Mouse (Mus musculus) mesoderm, embryonic 11.5 days (tissue): ENCODE results near the gene Rnf149.
A peak's percentile ranks its signal among the peaks of the same experiment; 100 is the strongest.

ENCODE experiments used
- DNase-seq: peaks from one replicate; pipeline ENCODE4 v3.0.0-alpha.2; 2012; ENCODE audit warnings: low read depth, low spot score

The Rnf149 gene

DNA sequence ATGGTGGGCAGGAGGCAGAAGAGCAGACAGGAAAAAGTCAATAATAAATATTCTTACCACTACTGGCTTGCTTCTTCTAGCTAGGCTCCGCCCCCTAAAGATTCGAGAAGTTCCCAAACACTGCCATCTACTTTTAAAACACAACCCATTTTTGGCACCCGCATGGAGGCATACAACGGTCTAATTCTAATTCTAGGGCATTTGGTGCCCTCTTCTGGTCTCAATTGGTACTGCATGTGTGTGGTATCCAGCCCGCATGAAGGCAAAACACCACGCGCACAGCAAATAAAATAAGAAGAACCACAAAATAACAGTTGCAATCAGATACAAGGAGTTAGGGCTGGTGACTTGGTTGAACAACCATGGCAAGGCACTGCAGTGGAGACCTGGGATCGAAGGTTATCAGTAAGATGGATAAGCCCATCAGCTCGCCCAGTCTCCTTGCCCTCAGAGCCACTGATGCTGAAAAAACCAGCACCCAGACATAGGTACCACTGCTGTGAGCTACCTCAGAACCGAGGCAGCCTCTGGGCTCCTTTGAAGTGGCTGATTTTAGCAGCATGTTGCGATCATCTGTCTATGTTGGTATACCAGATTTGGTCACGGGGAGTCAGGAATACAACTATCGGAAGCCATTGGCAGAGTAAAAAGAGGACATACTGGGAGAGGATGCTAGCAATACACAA, 46.8 kb downstream of the Rnf149 start:
- DNase-seq, result peak; percentile 72

DNA sequence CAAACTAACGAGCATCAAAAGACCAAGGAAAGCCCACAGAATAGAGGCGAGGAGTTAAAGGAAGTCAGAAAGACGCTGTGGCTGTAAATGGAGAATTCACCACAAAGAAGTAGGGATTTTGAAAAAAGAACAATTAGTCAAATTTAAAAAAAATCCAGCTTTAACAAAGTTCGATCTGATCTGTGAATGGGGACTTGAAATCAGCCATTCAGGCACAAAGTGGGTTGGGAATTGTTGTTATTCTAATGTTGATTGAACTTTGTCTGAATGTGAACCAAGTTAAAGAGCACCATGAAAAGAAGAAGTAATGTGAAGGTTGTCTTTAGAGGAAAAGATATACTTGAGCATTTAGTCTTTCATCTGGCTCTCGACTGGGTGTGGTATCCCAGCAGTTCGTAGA, 48.9 kb downstream of the Rnf149 start:
- DNase-seq, result no peak

- DNase-seq, result peak; percentile 83
These were observed 49.8 kb downstream of the Rnf149 start for GRCm38 (mm10) chr1:39527432-39527831.

GRCm38 (mm10) chr1:39526371-39527167, 50.6 kb downstream of the Rnf149 start:
- no peak for DNase-seq

GRCm38 (mm10) chr1:39525763-39526162, 51.4 kb downstream of the Rnf149 start:
- DNase-seq, result no peak

GRCm38 (mm10) chr1:39522519-39522918, 54.7 kb downstream of the Rnf149 start:
- peak; percentile 40 for DNase-seq

DNA sequence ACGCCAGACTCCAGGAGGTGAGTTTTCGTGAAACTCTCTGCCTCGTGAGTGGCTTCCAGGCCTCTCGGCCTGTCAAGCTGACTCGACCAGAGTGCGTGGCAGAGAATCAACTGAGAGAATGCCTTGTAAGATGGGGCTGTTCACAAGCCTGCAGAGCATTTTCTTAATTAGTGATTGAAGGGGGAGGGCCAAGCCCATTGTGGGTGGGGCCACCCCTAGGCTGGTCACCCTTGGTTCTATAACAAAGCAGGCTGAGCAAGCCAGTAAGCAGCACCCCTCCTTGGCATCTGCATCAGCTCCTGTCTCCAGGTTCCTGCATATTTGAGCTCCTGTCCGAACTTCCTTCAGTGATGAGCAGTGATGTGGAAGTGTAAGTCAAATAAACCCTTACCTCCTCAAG, 55.9 kb downstream of the Rnf149 start:
- DNase-seq, result no peak

DNA sequence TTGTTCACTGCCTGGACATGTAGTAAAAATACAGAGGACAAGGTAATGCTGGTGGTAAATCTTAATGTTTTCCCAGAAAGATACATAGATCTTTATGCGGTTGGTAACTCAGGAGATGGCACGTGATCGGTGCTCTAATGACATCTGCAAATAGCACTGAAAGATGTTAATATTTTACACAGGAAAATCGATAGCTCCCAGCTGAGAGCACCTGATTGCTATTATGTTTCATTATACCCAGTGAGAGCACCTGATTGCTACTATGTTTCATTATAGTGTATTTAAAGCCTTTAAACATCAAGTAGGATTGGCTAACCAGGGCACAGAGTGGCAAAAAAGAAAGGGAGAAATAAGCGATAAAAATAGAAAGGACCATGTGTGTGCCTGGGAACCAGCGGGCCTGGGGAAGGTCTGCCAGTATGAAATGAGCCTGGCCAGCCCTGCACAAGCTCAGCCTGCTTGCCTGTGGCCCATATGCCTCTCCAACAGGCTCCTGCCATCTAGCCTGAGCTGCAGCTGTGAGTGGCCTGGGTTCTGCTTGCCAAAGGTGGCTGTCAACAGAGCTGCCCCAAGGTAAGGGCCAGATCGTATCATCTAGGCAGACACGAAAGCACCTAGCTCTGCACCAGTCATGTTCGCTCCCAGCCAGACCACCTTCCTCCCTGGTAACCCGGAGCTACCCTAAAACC, 61.8 kb downstream of the Rnf149 start:
- no peak for DNase-seq

- no peak for DNase-seq
These were observed 65.0 kb downstream of the Rnf149 start for GRCm38 (mm10) chr1:39512183-39512582.

DNA sequence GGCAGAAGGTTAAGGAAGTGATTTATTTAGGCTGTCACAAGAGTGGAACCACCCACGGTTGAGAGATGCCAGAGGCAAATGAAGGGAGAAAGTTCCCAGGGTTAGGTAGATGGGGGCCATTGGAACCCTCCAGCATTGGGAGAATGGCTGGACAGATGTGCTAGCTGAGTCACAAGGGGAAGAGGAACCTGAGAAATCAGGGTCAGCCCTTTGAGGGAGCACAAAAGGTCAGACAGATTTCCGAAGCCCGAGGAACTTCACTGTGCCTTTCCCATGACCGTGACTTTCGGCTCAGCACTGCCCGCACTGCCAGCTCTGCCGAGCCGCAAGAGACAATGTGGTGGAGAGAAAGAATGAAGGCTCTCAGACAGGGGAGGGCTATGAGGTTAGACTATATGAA, 65.4 kb downstream of the Rnf149 start:
- no peak for DNase-seq

DNA sequence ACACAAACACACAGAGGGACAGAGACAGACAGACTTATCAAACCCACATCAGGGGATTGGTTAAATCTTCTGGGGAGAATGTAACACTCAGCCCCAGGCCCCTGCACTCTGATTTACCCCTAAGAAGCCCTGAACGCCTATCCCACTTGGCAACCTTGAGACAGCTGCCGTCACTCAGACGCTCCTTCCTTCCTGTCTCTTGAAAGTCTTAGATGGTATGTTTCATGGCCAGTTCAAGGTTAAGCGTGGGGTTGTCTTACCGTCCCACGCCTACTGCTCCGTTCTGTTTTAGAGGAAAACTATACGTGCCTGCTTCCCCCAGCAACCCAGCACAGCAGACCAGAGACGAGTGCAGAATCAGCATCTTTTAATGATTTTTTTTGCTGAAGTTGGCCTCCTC, 71.6 kb downstream of the Rnf149 start:
- DNase-seq, result no peak

GRCm38 (mm10) chr1:39504261-39504660, 72.9 kb downstream of the Rnf149 start:
- DNase-seq, result no peak

- no peak for DNase-seq
These were observed 74.2 kb downstream of the Rnf149 start for GRCm38 (mm10) chr1:39502817-39503633.
